Mouse (Mus musculus) erythroid progenitor cell, adult 5-6 weeks (primary cell): ENCODE results near the gene Gucy2g. TPM values are rescaled to one million over a fixed set of nuclear protein-coding genes. Genes with fewer than 3 reads are reported as not detected.
"Not testable (repeated sequence)": the region's sequence is repeated elsewhere in the genome, so short reads cannot be mapped to it uniquely, and the experiment has no call there.

Experiments
- ATAC-seq: replicated peaks from 2 replicates; pipeline ENCODE4 v1.8.0; 2016; ENCODE audit warnings: moderate number of reproducible peaks, mild to moderate bottlenecking, moderate TSS enrichment, inconsistent platforms; ENCODE audit not compliant: poor library complexity, low FRiP score, severe bottlenecking
- total RNA-seq, 2 experiments: library from RNA; stranded (forward) in 1 of 2; stranded (reverse) in 1 of 2; fragments of 150-400 nt in 1 of 2; fragments of 186-747, 209-891 nt in 1 of 2; gene quantifications; 2 replicates each; pipeline versions ENCODE4 v1.2.3 to v1.2.4; 2015 to 2017; ENCODE audit warnings: low replicate concordance in 2 of 2

The Gucy2g gene
- total RNA-seq, 2 experiments from 2014 or later = not detected

- ATAC-seq = no peak
Measured at GRCm38 (mm10) chr19:55170399-55170798, 70.6 kb downstream of the Gucy2g start.

- not testable (repeated sequence) for ATAC-seq
Measured at GRCm38 (mm10) chr19:55169236-55169729, 71.8 kb downstream of the Gucy2g start.

GRCm38 (mm10) chr19:55168360-55168759 lies 72.7 kb downstream of the Gucy2g start:
- ATAC-seq = no peak

- ATAC-seq = no peak
Measured at GRCm38 (mm10) chr19:55167741-55168140, 73.3 kb downstream of the Gucy2g start.

- no peak for ATAC-seq
Measured at GRCm38 (mm10) chr19:55166741-55167140, 74.3 kb downstream of the Gucy2g start.

GRCm38 (mm10) chr19:55165954-55166353 lies 75.1 kb downstream of the Gucy2g start:
- ATAC-seq = no peak

- ATAC-seq = no peak
Measured at GRCm38 (mm10) chr19:55165183-55165865, 75.7 kb downstream of the Gucy2g start.

GRCm38 (mm10) chr19:55164162-55164561 lies 76.9 kb downstream of the Gucy2g start:
- ATAC-seq = no peak

- ATAC-seq = no peak
Measured at GRCm38 (mm10) chr19:55162271-55162670, 78.8 kb downstream of the Gucy2g start.

- ATAC-seq = no peak
Measured at GRCm38 (mm10) chr19:55159826-55160225, 81.2 kb downstream of the Gucy2g start.

GRCm38 (mm10) chr19:55158606-55159005 lies 82.4 kb downstream of the Gucy2g start:
- ATAC-seq = no peak

GRCm38 (mm10) chr19:55157029-55157428 lies 84.0 kb downstream of the Gucy2g start:
- no peak for ATAC-seq

GRCm38 (mm10) chr19:55152983-55153382 lies 88.1 kb downstream of the Gucy2g start:
- no peak for ATAC-seq

GRCm38 (mm10) chr19:55152274-55152673 lies 88.8 kb downstream of the Gucy2g start:
- not testable (repeated sequence) for ATAC-seq

- no peak for ATAC-seq
Measured at GRCm38 (mm10) chr19:55149646-55150045, 91.4 kb downstream of the Gucy2g start.

- no peak for ATAC-seq
Measured at GRCm38 (mm10) chr19:55148109-55148508, 92.9 kb downstream of the Gucy2g start.

Other genes with a start within 250 kb of the Gucy2g start
- 2.1 and 4.0 TPM in 2 replicates for gene Gpam, start 114.0 kb downstream of the Gucy2g start, total RNA-seq (2015; ENCODE audit: low replicate concordance)
- 3.9 and 4.2 TPM in 2 replicates for gene Gpam, start 114.0 kb downstream of the Gucy2g start, total RNA-seq (2017; ENCODE audit: low replicate concordance)
- not detected in 2 replicates for gene Tectb, start 60.5 kb downstream of the Gucy2g start, total RNA-seq (2015; ENCODE audit: low replicate concordance)
- gene Tectb, start 60.5 kb downstream of the Gucy2g start, total RNA-seq (2017; ENCODE audit: low replicate concordance) = not detected in 2 replicates
- 47.4 and 62.0 TPM in 2 replicates for gene Acsl5, start 10.7 kb upstream of the Gucy2g start, total RNA-seq (2015; ENCODE audit: low replicate concordance)
- 29.8 and 68.9 TPM in 2 replicates for gene Acsl5, start 10.7 kb upstream of the Gucy2g start, total RNA-seq (2017; ENCODE audit: low replicate concordance)
- gene Zdhhc6, start 74.8 kb upstream of the Gucy2g start, total RNA-seq (2015; ENCODE audit: low replicate concordance) = 13.8 and 39.6 TPM in 2 replicates
- gene Zdhhc6, start 74.8 kb upstream of the Gucy2g start, total RNA-seq (2017; ENCODE audit: low replicate concordance) = 38.4 and 41.1 TPM in 2 replicates
- 22.0 and 40.7 TPM in 2 replicates for gene Vti1a, start 75.1 kb upstream of the Gucy2g start, total RNA-seq (2015; ENCODE audit: low replicate concordance)
- 52.6 and 80.7 TPM in 2 replicates for gene Vti1a, start 75.1 kb upstream of the Gucy2g start, total RNA-seq (2017; ENCODE audit: low replicate concordance)